Mouse (Mus musculus): ENCODE data around the gene Caln1. TPM values are rescaled to one million over a fixed set of nuclear protein-coding genes. Genes with fewer than 3 reads are reported as not detected.

The Caln1 gene
- polyA plus RNA-seq, 1 experiment from 2014 or later = not detected

- Histone ChIP-seq H3K4me3 (replicated peaks) (no peak overlapping the region), H3K4me1 (replicated peaks) (no peaks in the 10 kb centered on the region), H3K4me2 (no peak overlapping the region), H3K9ac (no peak overlapping the region), H3K27me3 (no peaks in the 10 kb centered on the region), H3K36me3 (replicated peaks) (no peaks in the 10 kb centered on the region), H3K27ac (replicated peaks) (no peak overlapping the region), H3K9me3 (replicated peaks) (no peaks in the 10 kb centered on the region)
- 20% methylated on average over 8 of the region's 8 CpGs for WGBS (ENCODE audit: insufficient replicate concordance)
- no peak for ATAC-seq (ENCODE audit: insufficient read depth)
These were observed 488.9 kb downstream of the Caln1 start for GRCm38 (mm10) chr5:130858148-130858547.

- no peak overlapping the region for H3K9ac ChIP-seq
These were observed 489.5 kb downstream of the Caln1 start for GRCm38 (mm10) chr5:130858706-130859105.

GRCm38 (mm10) chr5:130859736-130860135 is 490.5 kb downstream of the Caln1 start:
- ATAC-seq (ENCODE audit: insufficient read depth) = no peak
- Histone ChIP-seq H3K27me3 (no peaks in the 10 kb centered on the region), H3K36me3 (replicated peaks) (no peaks in the 10 kb centered on the region), H3K9me3 (replicated peaks) (no peaks in the 10 kb centered on the region), H3K4me2 (no peak overlapping the region), H3K9ac (no peak overlapping the region), H3K4me1 (replicated peaks) (no peaks in the 10 kb centered on the region), H3K27ac (replicated peaks) (no peak overlapping the region), H3K4me3 (replicated peaks) (no peak overlapping the region)
- 34% methylated on average over 6 of the region's 6 CpGs for WGBS (ENCODE audit: insufficient replicate concordance)

More at GRCm38 (mm10) chr5:130858706-130859105, 489.5 kb downstream of the Caln1 start:
- Histone ChIP-seq H3K4me2 (no peak overlapping the region), H3K27ac (replicated peaks) (no peak overlapping the region), H3K36me3 (replicated peaks) (no peaks in the 10 kb centered on the region), H3K4me3 (replicated peaks) (no peak overlapping the region), H3K27me3 (no peaks in the 10 kb centered on the region), H3K4me1 (replicated peaks) (no peaks in the 10 kb centered on the region), H3K9me3 (replicated peaks) (no peaks in the 10 kb centered on the region)
- ATAC-seq (ENCODE audit: insufficient read depth) = peak; percentile 37; the same call in 1 of the 2 replicates
- 41% methylated on average over 3 of the region's 3 CpGs for WGBS (ENCODE audit: insufficient replicate concordance)

DNA sequence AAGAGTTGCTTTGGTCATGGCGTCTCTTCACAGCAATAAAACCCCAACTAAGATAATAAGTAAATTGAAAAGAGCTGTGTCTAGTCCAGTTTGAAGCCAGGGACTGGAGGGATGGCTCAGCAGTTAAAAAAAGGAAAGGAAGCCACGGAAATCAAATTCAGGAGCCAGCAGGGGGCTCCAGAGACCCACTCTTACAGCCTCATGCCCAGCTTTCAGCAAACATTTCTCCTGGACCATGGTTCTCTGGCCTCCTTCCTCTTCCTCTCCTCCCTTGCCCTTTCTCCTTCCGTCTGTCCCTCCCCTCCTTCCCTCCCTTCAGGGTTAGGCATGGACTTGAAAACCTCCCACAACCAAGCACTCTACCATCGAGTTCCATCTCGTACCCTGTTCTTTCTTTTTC is 493.0 kb downstream of the Caln1 start:
- WGBS (ENCODE audit: insufficient replicate concordance) = 42% methylated on average over 5 of the region's 5 CpGs
- no peak overlapping the region for H3K9ac ChIP-seq
- no peaks in the 10 kb centered on the region for H3K9me3 ChIP-seq (replicated peaks)
- no peaks in the 10 kb centered on the region for H3K36me3 ChIP-seq (replicated peaks)
- H3K4me1 ChIP-seq (replicated peaks) = no peaks in the 10 kb centered on the region
- H3K4me3 ChIP-seq (replicated peaks) = no peak overlapping the region
- ATAC-seq (ENCODE audit: insufficient read depth) = no peak
- H3K27ac ChIP-seq (replicated peaks) = no peak overlapping the region
- H3K4me2 ChIP-seq = no peak overlapping the region
- H3K27me3 ChIP-seq = no peaks in the 10 kb centered on the region

- H3K4me1 ChIP-seq (replicated peaks) = no peaks in the 10 kb centered on the region
- H3K4me3 ChIP-seq (replicated peaks) = no peak overlapping the region
- H3K27ac ChIP-seq (replicated peaks) = no peak overlapping the region
- no peak for ATAC-seq (ENCODE audit: insufficient read depth)
- 69% methylated on average over 1 of the region's 1 CpGs for WGBS (ENCODE audit: insufficient replicate concordance)
- H3K27me3 ChIP-seq = no peaks in the 10 kb centered on the region
- no peak overlapping the region for H3K9ac ChIP-seq
- H3K4me2 ChIP-seq = no peak overlapping the region
- no peaks in the 10 kb centered on the region; the same call in 1 of the 2 replicates for H3K9me3 ChIP-seq (replicated peaks)
- no peaks in the 10 kb centered on the region for H3K36me3 ChIP-seq (replicated peaks)
These were observed 500.6 kb downstream of the Caln1 start for GRCm38 (mm10) chr5:130869869-130870268.

DNA sequence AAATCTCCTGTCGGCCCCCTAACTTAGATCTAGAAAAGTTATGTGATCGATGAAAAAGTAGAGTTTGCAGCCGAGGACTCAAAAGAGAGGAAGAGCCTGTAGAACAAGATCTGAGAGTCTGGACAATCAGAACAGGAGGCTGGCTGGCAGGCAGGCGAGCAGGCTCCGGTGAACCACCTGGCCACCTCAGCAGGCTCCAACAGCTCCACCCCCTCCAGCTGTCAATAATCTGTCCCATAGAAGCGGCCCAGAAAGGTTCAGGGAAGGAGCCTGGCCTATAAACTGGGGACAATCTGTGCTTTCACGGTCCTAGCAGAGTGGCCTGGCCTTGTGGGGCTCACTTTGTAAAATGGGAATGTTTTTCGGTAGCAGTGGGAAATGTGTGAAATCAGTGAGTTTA is 501.8 kb downstream of the Caln1 start:
- Histone ChIP-seq H3K4me1 (replicated peaks) (no peaks in the 10 kb centered on the region), H3K4me3 (replicated peaks) (no peak overlapping the region), H3K36me3 (replicated peaks) (no peaks in the 10 kb centered on the region), H3K9ac (no peak overlapping the region), H3K27ac (replicated peaks) (no peak overlapping the region), H3K9me3 (replicated peaks) (no peaks in the 10 kb centered on the region; the same call in 1 of the 2 replicates), H3K27me3 (no peaks in the 10 kb centered on the region), H3K4me2 (no peak overlapping the region)
- 43% methylated on average over 8 of the region's 8 CpGs for WGBS (ENCODE audit: insufficient replicate concordance)
- ATAC-seq (ENCODE audit: insufficient read depth) = no peak

- Histone ChIP-seq H3K9ac (no peak overlapping the region), H3K4me3 (replicated peaks) (no peak overlapping the region), H3K27me3 (no peaks in the 10 kb centered on the region), H3K4me1 (replicated peaks) (no peaks in the 10 kb centered on the region), H3K9me3 (replicated peaks) (0 out of 2 replicates have a peak, but pooled peaks cover 7% of the 10 kb centered on the region), H3K4me2 (no peak overlapping the region), H3K36me3 (replicated peaks) (no peaks in the 10 kb centered on the region), H3K27ac (replicated peaks) (no peak overlapping the region)
- WGBS (ENCODE audit: insufficient replicate concordance) = 56% methylated on average over 3 of the region's 3 CpGs
- no peak for ATAC-seq (ENCODE audit: insufficient read depth)
These were observed 506.1 kb downstream of the Caln1 start for GRCm38 (mm10) chr5:130875391-130875790.

GRCm38 (mm10) chr5:130880331-130880730 is 511.1 kb downstream of the Caln1 start:
- Histone ChIP-seq H3K27ac (replicated peaks) (no peak overlapping the region), H3K4me3 (replicated peaks) (no peak overlapping the region), H3K4me2 (no peak overlapping the region), H3K36me3 (replicated peaks) (no peaks in the 10 kb centered on the region), H3K9me3 (replicated peaks) (0 out of 2 replicates have a peak, but pooled peaks cover 10% of the 10 kb centered on the region), H3K27me3 (no peaks in the 10 kb centered on the region), H3K4me1 (replicated peaks) (no peaks in the 10 kb centered on the region), H3K9ac (no peak overlapping the region)
- ATAC-seq (ENCODE audit: insufficient read depth) = no peak
- 75% methylated on average over 5 of the region's 5 CpGs for WGBS (ENCODE audit: insufficient replicate concordance)

- no peaks in the 10 kb centered on the region for H3K9me3 ChIP-seq (replicated peaks)
- H3K27ac ChIP-seq (replicated peaks) = no peak overlapping the region
- 48% methylated on average over 5 of the region's 5 CpGs for WGBS (ENCODE audit: insufficient replicate concordance)
- H3K36me3 ChIP-seq (replicated peaks) = no peaks in the 10 kb centered on the region
- no peaks in the 10 kb centered on the region for H3K4me1 ChIP-seq (replicated peaks)
- ATAC-seq (ENCODE audit: insufficient read depth) = no peak
- H3K27me3 ChIP-seq = no peaks in the 10 kb centered on the region
- no peak overlapping the region for H3K4me2 ChIP-seq
- no peak overlapping the region for H3K9ac ChIP-seq
- H3K4me3 ChIP-seq (replicated peaks) = no peak overlapping the region
These were observed 522.5 kb downstream of the Caln1 start for GRCm38 (mm10) chr5:130891735-130892134.

- no peaks in the 10 kb centered on the region for H3K4me1 ChIP-seq (replicated peaks)
- no peak overlapping the region for H3K9ac ChIP-seq
- no peaks in the 10 kb centered on the region for H3K27me3 ChIP-seq
- no peak overlapping the region for H3K27ac ChIP-seq (replicated peaks)
- no peaks in the 10 kb centered on the region for H3K9me3 ChIP-seq (replicated peaks)
- H3K4me3 ChIP-seq (replicated peaks) = no peak overlapping the region
- no peak for ATAC-seq (ENCODE audit: insufficient read depth)
- 81% methylated on average over 3 of the region's 3 CpGs for WGBS (ENCODE audit: insufficient replicate concordance)
- no peak overlapping the region for H3K4me2 ChIP-seq
- H3K36me3 ChIP-seq (replicated peaks) = no peaks in the 10 kb centered on the region
These were observed 526.7 kb downstream of the Caln1 start for GRCm38 (mm10) chr5:130895991-130896390.
